Mouse (Mus musculus): ENCODE measurements around the gene Sytl3. TPM values are rescaled to one million over a fixed set of nuclear protein-coding genes. Genes with fewer than 3 reads are reported as not detected.
"Not testable (repeated sequence)": the region's sequence is repeated elsewhere in the genome, so short reads cannot be mapped to it uniquely, and the experiment has no call there.

The Sytl3 gene
- polyA plus RNA-seq, 1 experiment from 2014 or later: 0.43 TPM

DNA sequence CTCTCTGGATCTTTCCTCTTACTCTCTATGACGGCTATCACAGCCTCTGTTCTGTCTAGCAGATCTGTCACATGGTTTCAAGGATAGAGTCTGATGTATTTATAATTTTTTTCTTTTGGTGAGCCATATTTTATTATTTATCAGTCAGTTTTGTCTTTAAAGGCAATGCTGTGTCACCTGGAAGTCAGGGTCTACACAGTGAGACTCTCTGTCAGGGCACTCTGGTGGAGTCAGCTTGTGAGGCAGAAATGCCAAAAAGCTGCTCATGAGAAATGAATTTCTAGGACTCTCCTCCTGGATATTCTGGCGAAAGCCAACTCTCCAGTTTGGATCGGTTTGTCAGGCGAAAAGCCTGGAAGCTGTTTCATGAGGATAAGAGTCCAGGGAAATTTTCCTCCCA lies 23.1 kb upstream of the Sytl3 start:
- not testable (repeated sequence) for H3K4me2 ChIP-seq (replicated peaks); H3K36me3 ChIP-seq; H3K9ac ChIP-seq (replicated peaks); H3K27ac ChIP-seq (replicated peaks); ATAC-seq (replicated peaks); H3K4me1 ChIP-seq; H3K4me3 ChIP-seq; H3K27me3 ChIP-seq; H3K9me3 ChIP-seq
- 85% methylated on average over 1 of the region's 4 CpGs for WGBS

DNA sequence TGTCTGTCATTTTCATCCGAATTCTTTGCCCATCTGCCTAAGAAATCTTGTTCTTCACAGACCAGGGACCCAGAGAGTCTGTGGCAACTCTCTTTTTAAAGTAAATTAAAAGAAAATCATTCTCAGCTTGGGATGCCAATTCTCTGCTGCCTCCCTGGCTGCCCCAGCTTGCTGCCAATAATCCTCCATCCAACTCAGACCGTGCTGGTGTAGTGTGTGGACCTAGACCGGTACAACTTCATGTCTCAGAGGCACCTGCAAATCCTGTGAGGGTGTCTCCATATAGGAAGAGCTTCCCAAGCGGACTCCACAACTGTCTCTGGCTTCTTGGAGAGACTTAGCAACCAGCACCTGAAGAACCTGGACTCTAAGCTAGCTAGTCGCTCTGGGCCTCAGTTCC lies 22.0 kb upstream of the Sytl3 start:
- 91% methylated on average over 5 of the region's 5 CpGs for WGBS
- Histone ChIP-seq H3K36me3 (no peaks in the 10 kb centered on the region), H3K27ac (replicated peaks) (no peak overlapping the region), H3K4me3 (no peak overlapping the region), H3K27me3 (no peaks in the 10 kb centered on the region), H3K9ac (replicated peaks) (no peak overlapping the region), H3K9me3 (no peaks in the 10 kb centered on the region), H3K4me1 (no peaks in the 10 kb centered on the region), H3K4me2 (replicated peaks) (no peak overlapping the region)
- ATAC-seq (replicated peaks): no peak

DNA sequence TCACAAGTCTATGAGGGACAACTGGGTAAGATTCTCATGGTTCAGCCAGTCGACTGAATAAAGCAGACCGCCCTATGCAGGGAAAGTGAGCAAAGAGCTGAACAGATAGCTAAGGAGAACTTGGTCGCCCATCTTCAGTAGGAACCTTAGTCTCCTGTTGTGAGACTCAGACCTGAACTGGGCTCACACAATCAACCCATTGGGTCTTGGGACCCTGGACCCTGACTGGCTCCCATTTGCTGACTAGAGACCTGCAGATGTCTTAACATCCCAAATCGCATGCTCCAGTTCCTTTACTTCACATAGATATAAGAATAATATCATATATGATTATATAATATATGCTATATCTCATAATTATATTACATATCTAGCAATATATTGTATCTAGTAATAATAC lies 21.5 kb upstream of the Sytl3 start:
- ATAC-seq (replicated peaks); H3K36me3 ChIP-seq; H3K9me3 ChIP-seq; H3K9ac ChIP-seq (replicated peaks); H3K4me1 ChIP-seq; H3K4me3 ChIP-seq; H3K27me3 ChIP-seq; H3K4me2 ChIP-seq (replicated peaks); H3K27ac ChIP-seq (replicated peaks): not testable (repeated sequence)
- WGBS: 99% methylated on average over 3 of the region's 4 CpGs

DNA sequence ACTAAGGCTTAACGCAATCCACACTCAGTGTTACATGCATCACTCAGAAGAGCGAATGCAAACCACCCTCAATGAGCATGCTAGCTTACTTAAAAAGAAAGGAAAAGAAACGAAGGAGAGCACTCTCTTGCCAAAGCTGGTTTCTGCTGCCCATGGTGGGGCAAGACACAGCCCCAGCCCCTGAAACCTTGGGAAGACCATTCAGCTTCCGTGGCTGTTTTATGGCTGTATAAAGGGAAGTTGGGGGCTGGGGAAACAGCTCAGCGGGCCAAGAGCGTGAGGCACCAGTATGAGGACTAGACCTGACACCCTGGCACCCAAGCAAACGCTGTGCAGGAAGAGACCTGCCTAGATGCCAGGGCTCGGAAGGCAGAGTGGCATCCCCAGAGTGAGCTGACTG lies 20.4 kb upstream of the Sytl3 start:
- H3K4me1 ChIP-seq; H3K4me3 ChIP-seq; H3K36me3 ChIP-seq; H3K4me2 ChIP-seq (replicated peaks); ATAC-seq (replicated peaks); H3K27ac ChIP-seq (replicated peaks); H3K27me3 ChIP-seq; H3K9me3 ChIP-seq; H3K9ac ChIP-seq (replicated peaks): not testable (repeated sequence)
- 85% methylated on average over 8 of the region's 8 CpGs for WGBS

DNA sequence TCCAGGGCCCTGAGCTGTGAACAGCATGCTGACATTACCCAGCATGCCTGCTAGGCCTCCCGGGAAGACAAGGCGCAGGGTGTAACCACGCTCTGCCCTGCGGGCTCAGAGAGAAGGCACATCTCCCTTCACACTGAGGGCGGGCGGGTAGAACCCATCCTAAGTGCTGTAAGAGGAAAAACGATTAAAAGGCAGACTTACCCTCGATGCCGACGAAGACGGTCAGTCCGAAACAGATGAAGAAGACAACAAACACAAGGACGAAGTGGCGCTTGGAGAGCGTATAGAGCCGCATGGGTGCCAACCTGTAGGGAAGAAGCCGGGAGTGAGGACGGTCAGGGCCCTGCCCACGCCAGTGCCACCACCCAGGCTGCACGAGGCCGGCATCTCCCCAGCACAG lies 19.4 kb upstream of the Sytl3 start:
- not testable (repeated sequence) for H3K4me1 ChIP-seq; H3K27me3 ChIP-seq; ATAC-seq (replicated peaks); H3K4me3 ChIP-seq; H3K4me2 ChIP-seq (replicated peaks); H3K9ac ChIP-seq (replicated peaks); H3K27ac ChIP-seq (replicated peaks); H3K36me3 ChIP-seq; H3K9me3 ChIP-seq
- 95% methylated on average over 16 of the region's 21 CpGs for WGBS

DNA sequence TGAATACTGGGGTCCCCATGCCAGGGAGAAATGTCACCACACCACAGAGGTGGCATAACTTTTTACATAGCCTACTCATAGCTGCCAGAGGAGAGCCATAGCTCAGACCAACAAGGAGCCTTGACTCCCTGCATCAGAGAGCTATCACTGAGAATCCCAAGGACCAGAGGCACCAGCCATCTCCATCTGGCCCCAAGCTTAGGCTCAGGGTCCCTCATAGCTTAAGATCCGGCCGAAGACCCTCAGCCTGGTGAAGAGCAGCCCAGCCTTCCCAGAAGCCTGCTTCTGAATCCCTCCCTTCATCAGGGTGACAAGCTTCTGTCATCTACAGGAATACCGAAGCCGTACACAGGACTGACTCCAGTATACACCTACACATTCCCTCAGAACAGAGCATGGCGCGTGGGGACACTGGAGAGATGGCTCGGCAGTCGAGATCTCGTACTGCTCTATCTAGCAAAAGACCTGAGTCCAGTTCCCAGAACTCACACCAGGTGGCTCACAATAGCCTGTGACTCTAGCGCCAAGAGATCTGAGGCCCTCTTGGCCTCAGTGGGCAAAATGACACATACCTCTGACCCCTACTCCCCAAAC lies 18.8 kb upstream of the Sytl3 start:
- H3K4me2 ChIP-seq (replicated peaks); H3K4me1 ChIP-seq; ATAC-seq (replicated peaks); H3K36me3 ChIP-seq; H3K9ac ChIP-seq (replicated peaks); H3K4me3 ChIP-seq; H3K27me3 ChIP-seq; H3K27ac ChIP-seq (replicated peaks); H3K9me3 ChIP-seq: not testable (repeated sequence)
- 89% methylated on average over 10 of the region's 10 CpGs for WGBS

DNA sequence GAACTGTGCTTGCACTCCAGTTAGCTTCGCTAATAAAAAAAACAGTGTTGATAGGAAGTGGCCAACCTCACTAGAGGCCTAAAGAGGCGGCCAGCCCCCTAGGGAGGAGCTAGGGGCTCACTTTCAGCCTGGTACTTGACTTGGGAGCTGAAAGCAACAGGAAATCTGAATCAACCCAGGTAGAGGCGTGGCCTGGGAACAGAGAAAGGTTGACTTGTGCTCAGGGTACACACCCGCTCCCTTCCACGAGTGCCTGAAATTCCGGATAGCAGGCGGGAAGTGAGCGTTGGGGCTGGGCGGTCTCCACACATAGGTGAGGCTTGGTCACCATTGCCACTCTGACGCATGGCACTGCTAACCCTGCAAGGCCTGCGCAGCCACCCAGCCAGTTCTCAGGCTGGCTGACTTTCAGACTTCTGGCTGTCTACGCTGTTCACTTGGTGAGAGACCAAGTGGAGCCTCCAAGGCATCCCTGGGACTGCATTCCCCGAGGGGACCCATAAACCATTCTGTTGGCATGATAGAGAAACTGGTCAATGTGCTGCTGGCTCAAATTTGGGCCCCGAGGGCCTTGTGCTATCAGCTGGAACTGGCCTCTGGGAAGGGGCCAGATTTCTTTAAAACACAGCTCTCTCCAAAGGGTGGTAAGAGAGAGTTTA lies 18.0 kb upstream of the Sytl3 start:
- not testable (repeated sequence) for H3K9ac ChIP-seq (replicated peaks); H3K36me3 ChIP-seq; H3K9me3 ChIP-seq; H3K4me2 ChIP-seq (replicated peaks); H3K4me1 ChIP-seq; H3K27me3 ChIP-seq; ATAC-seq (replicated peaks); H3K27ac ChIP-seq (replicated peaks); H3K4me3 ChIP-seq
- 88% methylated on average over 14 of the region's 14 CpGs for WGBS

DNA sequence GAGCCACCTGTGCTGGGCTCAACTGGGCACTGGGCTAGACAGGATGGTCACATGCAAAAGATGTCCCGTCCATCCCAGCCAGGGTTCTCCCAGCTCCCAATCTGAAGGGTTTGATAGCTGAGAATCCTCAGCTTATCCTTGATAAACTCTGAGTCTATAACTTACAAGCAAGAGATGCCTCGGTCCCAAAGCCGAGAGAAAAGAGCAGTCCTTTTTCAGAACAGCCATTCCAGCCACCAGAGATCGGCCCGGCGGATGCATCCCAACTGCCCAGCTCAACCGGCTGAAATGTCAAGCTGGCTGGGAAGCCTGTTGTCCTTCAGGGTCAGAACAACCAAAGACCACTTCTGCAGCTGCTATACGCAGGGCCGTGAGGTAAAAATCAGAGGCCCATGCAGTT lies 14.7 kb upstream of the Sytl3 start:
- ATAC-seq (replicated peaks); H3K4me2 ChIP-seq (replicated peaks); H3K36me3 ChIP-seq; H3K9me3 ChIP-seq; H3K4me3 ChIP-seq; H3K27me3 ChIP-seq; H3K9ac ChIP-seq (replicated peaks); H3K4me1 ChIP-seq; H3K27ac ChIP-seq (replicated peaks): not testable (repeated sequence)
- WGBS: 92% methylated on average over 9 of the region's 9 CpGs

DNA sequence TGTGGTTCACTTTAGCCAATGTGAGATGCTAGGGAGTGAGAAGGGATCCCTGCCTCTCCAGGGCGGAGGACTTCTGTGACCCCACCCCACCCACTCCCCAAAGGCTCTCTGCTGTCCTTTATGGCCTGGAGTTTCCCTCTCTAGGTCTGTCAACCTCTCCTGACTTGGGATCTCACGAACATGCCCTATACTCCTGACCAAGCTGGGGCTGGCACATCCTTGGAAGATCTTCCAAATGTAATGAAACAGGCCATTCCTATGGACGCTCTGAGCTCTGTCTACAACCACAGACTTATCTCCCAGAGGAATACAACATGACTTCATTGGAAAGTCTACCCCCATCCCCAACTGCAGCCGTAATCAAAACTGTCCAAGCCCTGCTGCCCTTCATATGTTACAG lies 14.2 kb upstream of the Sytl3 start:
- H3K27me3 ChIP-seq; H3K4me2 ChIP-seq (replicated peaks); H3K9ac ChIP-seq (replicated peaks); H3K36me3 ChIP-seq; H3K27ac ChIP-seq (replicated peaks); H3K4me3 ChIP-seq; ATAC-seq (replicated peaks); H3K4me1 ChIP-seq; H3K9me3 ChIP-seq: not testable (repeated sequence)
- whole genome bisulfite sequencing: 95% methylated on average over 4 of the region's 4 CpGs

DNA sequence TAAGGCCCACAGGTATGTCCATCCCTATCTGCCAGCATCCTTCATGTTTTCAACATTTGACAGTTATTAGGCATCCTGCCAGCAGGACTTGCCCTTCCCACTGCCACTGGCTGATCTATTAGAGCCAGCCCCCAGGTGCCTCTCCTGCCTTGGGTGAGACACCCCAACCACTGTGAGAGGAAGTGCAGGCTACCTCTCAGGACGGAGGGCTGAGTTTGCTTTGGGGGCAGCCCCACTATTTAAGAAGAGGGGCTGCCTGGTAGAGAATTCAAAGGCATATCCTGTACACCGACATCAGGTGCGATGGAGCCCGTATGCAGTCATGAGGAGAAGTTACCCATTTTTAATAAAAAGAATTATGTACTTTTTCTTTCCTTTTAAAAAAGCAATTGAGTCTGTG lies 13.2 kb upstream of the Sytl3 start:
- H3K4me3 ChIP-seq; H3K9ac ChIP-seq (replicated peaks); H3K36me3 ChIP-seq; H3K4me2 ChIP-seq (replicated peaks); H3K27ac ChIP-seq (replicated peaks); ATAC-seq (replicated peaks); H3K27me3 ChIP-seq; H3K4me1 ChIP-seq; H3K9me3 ChIP-seq: not testable (repeated sequence)
- 87% methylated on average over 4 of the region's 4 CpGs for WGBS

DNA sequence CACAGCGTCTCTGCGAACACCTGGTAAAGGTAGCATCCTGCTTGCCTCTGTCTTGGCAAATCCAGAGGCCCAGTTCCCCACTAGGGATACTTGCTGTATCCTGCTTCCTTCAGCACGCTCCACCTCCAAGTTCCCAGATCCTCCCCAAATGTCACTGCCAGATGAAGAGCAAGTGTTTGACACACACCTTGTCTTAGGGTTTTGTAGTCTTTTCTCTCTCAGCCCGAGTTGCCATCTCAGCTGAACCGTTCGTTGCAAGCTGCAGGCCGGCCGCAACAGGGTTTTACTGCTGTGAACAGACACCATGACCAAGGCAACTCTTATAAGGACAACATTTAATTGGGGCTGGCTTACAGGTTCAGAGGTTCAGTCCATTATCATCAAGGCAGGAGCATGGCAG lies 12.1 kb upstream of the Sytl3 start:
- not testable (repeated sequence) for H3K27me3 ChIP-seq; H3K4me3 ChIP-seq; H3K27ac ChIP-seq (replicated peaks); H3K4me2 ChIP-seq (replicated peaks); H3K9ac ChIP-seq (replicated peaks); H3K36me3 ChIP-seq; H3K9me3 ChIP-seq; ATAC-seq (replicated peaks); H3K4me1 ChIP-seq
- WGBS: 97% methylated on average over 8 of the region's 8 CpGs

DNA sequence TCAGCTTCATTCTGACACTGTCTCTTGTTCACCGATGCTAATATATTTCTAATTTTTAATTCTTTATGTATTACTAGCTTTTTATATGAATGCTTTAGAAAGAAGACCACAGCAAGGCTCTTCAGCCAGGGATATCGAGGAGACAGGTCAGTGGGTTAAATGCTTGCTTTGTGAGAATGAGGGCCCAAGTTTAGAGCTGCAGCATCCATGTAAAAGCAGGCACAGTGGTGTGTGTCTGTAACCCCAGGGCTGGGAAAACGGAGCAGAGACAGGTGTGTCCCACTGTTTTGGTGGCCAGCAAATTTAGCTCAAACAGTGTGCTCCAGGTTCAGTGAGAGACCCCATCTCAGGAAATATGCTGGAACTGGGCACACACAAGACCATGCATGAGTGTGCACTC lies 11.4 kb upstream of the Sytl3 start:
- WGBS: 98% methylated on average over 3 of the region's 3 CpGs
- ATAC-seq (replicated peaks): not testable (repeated sequence)

DNA sequence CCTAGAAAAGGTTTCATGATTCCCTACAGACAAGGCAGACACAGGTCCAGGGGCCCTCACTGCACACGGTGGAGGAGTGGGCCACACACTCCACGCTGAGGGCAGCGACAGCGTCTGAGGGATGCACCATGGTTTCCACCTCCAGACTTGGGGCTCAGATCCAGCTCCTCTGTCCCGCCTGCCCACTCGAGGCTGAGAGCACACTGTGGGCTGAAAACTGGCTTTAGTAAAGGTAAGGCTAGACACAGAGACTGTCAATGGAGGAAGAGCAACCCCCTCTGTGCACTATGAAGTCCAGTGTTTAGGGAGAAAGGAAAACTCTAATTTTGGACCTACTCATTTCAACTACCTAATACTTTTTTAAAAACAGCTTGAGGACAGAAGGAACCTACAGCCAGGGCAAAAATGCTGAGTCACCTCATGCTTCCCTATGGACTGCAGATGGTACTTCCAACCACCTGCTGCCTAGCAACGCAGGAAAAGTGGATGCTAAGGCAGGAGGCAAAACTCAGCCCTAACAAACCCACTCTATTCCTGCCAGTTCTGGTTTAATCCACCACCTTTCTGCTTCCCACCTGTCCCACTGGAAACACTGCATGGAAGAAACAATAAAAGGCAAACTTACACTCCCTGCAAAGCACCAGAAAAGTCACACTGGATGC lies 7.9 kb upstream of the Sytl3 start:
- WGBS: 88% methylated on average over 7 of the region's 7 CpGs
- not testable (repeated sequence) for H3K9me3 ChIP-seq; H3K4me2 ChIP-seq (replicated peaks); H3K4me3 ChIP-seq; H3K4me1 ChIP-seq; ATAC-seq (replicated peaks); H3K27ac ChIP-seq (replicated peaks); H3K9ac ChIP-seq (replicated peaks); H3K27me3 ChIP-seq; H3K36me3 ChIP-seq

More for the DNA sequence above, 11.4 kb upstream of the Sytl3 start:
- not testable (repeated sequence) for H3K9me3 ChIP-seq; H3K9ac ChIP-seq (replicated peaks); H3K4me2 ChIP-seq (replicated peaks); H3K4me3 ChIP-seq; H3K36me3 ChIP-seq; H3K4me1 ChIP-seq; H3K27me3 ChIP-seq; H3K27ac ChIP-seq (replicated peaks)
